Mouse (Mus musculus) olfactory bulb, adult 2 months (tissue): ENCODE data around the gene Tecpr1. TPM values are rescaled to one million over a fixed set of nuclear protein-coding genes. Genes with fewer than 3 reads are reported as not detected.

Source experiments
- H3K27ac ChIP-seq: fragments of 200-500 bp; 2 replicates; pipeline ENCODE4 v1.5.1; 2012; ENCODE audit warnings: low read depth, low read length; ENCODE audit not compliant: insufficient read depth
- H3K4me1 ChIP-seq: fragments of 200-500 bp; 2 replicates; pipeline ENCODE4 v1.6.1; 2012; ENCODE audit warnings: low read length; ENCODE audit not compliant: control insufficient read depth, insufficient read depth
- H3K4me3 ChIP-seq: fragments of 200-500 bp; 2 replicates; pipeline ENCODE4 v1.5.1; 2012; ENCODE audit warnings: mild to moderate bottlenecking, low read depth, low read length, moderate library complexity; ENCODE audit not compliant: insufficient read depth
- CTCF ChIP-seq: fragments of 200-500 bp; IDR thresholded peaks from 2 replicates; pipeline ENCODE4 v1.5.1; 2012; ENCODE audit warnings: low read depth, mild to moderate bottlenecking, low read length, moderate library complexity; ENCODE audit not compliant: insufficient read depth
- POLR2A ChIP-seq: fragments of 200-500 bp; IDR thresholded peaks from 2 replicates; pipeline ENCODE4 v1.6.1; 2012; ENCODE audit warnings: mild to moderate bottlenecking, low read depth, low read length, moderate library complexity; ENCODE audit not compliant: insufficient read depth
- WGBS: fragments of 180-500 bp; shearing (Covaris S2); methylation state at CpG from one replicate; pipeline ENCODE4 v1.1.7; 2018; 5-methylcytosine and 5-hydroxymethylcytosine counted together
- polyA plus RNA-seq: library from polyadenylated mRNA; stranded (reverse); fragments of >200 nt; gene quantifications from 2 replicates; pipeline ENCODE4 v1.2.4, GENCODE M21; 2012; ENCODE audit warnings: low replicate concordance; ENCODE audit not compliant: missing spikeins, insufficient read depth, insufficient read length

The Tecpr1 gene
- polyA plus RNA-seq, 1 experiment = 771 TPM

DNA sequence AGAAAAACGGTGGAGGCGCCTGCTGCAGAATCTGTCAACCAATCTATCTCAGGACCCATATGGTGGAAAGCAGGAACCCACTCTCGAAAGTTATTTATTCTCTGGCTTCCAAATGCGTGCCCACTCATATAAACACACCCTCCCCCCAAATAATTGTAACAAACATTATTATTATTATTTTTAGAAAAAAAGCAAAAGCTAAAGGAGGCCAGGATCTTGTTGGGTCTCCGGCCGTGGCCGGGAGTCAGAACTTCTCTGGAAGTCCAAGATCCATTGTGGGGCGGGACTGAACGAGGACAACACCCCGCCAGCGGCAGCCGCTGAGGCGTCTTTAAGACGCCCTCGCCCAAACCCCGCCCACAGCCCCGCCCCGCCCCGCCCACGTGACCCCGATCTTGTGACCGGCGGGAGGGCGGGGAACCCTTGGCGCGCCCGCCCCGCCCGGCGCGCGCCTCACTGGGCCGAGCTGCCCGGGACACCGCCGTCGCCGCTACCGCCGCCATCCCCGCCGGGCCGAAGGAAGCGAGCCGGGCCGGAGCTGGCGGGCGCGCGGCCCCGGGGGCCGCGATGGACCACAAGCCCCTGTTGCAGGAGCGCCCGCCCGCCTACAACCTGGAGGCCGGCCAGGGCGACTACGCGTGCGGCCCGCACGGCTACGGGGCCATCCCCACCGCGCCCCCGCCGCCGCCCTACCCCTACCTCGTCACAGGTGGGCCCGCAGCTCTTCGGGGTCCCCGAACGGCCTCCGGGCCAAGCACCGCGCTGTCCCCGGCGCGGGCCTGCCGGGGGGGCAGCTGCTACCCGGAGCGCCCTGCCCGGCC is 31.6 kb upstream of the Tecpr1 start:
- Histone ChIP-seq H3K27ac (no peak overlapping the region), H3K4me3 (peak overlapping the region; percentile 88), H3K4me1 (peaks cover 42% of the 10 kb centered on the region)
- 1% methylated on average over 60 of the region's 84 CpGs for WGBS
- TF ChIP-seq CTCF (no peak), POLR2A (peak; percentile 66)

DNA sequence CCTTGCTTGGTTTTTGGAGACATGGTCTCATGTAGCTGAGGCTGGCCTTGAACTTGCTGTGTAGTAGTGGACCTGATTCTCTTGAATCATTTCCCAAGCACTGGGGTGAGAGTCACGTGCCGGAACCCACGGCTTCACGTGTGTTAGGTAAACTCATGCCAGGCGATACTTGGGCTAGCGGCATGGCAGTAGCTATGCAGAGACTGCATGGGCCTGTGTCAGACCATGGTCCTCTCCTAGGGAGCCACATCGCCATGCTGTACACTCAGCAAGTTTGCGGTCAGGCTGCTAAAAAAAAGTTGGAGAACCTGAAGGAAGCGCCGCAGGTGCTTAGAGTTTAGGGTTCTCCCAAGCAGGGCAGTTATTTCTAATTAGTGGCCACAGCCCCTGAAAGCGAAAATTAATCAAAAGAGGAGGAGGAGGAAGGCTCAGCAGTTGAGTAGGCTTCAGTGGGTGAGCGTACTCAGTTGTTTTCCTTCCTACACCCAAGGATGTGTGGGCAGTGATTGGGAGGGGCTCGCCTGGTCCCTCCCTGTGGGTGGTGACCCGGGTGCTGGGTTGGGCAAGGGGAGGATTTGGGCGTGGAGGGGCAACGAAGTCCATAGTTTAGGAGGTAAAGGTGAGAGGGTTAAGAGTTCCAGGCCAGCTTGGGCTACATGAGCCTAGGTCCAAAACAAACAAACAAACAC is 30.9 kb upstream of the Tecpr1 start:
- peak overlapping the region; percentile 9 for H3K4me3 ChIP-seq
- TF ChIP-seq POLR2A = no peak
- TF ChIP-seq CTCF = no peak
- no peak overlapping the region for H3K27ac ChIP-seq
- 61% methylated on average over 16 of the region's 16 CpGs for WGBS
- peaks cover 37% of the 10 kb centered on the region for H3K4me1 ChIP-seq

DNA sequence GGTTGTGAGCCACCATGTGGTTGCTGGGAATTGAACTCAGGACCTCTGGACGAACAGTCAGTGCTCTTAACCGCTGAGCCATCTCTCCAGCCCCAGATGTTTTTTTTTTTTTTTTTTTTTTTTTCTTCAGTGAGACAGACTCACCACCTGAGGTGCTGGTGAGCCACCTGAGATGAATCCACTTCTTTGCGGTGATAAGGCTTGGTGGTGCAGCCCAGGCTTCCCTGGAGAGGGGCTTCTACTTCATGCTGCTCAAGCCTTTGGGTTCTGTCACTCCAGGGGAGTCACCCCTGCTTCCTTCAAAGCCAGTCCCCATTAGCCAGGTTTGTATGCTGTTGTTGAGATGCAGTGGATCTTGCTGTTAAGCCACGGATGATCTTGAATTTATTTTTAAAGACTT is 29.8 kb upstream of the Tecpr1 start:
- Histone ChIP-seq H3K4me1 (peaks cover 26% of the 10 kb centered on the region), H3K27ac (no peak overlapping the region), H3K4me3 (no peak overlapping the region)
- no peak for TF ChIP-seq CTCF
- no peak for TF ChIP-seq POLR2A
- WGBS = 82% methylated on average over 4 of the region's 4 CpGs

DNA sequence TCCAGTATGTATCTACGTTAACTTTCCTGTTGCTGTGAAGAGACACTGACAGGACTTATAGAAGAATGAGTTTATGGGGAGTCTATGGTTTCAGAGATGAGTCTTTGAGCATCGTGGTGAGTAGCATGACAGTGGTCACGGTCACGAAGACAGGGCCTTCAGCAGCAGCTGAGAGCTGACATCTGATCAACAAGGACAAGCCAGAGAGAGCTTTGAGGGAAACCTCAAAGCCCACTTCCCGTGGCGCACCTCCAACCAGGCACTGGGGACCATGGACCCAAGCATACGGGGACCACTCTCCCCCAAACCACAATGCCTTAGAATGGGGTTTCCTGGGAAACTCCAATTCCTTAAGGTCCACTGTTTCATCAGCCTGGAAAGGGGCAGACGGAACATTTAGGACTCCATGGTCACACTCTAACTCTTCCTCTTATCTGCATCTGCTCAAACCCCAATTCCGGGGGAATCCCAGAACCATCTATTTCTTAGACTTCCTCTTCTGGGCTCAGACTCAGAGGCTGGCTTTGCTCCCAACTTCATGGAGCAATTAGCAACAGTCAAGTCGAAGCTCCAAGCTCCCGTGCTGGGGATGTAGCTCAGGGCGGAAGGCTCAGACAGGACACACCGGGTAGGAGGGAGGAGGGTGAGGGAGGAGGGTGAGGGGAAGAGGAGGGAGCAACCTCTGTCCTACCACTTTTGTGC is 28.6 kb upstream of the Tecpr1 start:
- peaks cover 14% of the 10 kb centered on the region for H3K4me1 ChIP-seq
- H3K4me3 ChIP-seq = no peak overlapping the region
- no peak for TF ChIP-seq CTCF
- no peak for TF ChIP-seq POLR2A
- 77% methylated on average over 13 of the region's 13 CpGs for WGBS
- no peak overlapping the region for H3K27ac ChIP-seq

DNA sequence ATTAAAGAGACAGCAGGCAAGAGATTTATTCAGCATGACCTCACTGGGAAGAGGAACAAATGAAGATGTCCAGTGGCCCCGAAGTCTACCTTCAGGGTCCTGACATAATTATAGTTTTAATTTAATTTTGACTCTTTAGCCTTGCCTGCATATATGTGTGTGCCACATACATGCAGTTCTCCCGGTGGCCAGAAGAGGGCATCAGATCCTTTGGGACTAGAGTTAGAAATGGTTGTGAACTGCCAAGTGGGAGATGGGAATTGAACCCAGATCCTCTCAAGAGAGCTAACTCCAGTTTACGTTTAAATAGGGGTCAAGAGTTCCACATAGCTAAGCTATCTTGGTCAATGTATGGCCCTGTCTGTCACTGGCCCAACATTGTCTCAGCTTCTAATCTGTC is 26.5 kb upstream of the Tecpr1 start:
- WGBS = 84% methylated on average over 3 of the region's 3 CpGs

DNA sequence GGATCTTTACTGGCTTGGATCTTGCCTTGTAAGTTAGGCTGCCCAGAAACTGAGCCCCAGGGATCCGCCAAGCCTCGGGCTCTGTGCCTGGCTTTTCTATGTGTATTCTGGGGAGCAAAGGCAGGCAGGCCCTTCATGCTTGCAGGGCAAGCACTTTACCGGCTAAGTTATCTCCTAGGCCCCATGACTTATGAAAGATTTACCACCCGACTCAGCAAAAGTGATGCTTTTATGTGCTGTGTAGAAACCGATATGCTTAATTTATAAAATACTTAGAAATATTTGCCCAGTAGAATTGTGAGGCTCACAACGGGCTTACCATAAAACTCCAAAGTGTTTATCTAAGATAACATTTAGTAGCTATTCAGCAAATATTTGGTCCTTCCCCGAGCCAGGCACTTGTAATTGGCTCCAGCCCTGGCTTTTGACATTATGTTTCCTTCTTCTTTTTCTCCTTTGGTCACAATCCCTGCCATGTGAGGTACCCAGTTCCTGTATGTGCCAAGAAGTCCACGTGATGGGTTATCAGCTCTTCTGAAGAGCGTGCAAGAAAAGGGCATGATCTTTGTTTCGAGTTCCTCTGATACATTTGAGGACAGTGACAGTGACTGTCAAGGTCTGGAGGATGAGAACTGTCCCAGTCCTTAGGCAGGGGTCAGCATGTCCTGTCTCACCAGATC is 24.6 kb upstream of the Tecpr1 start:
- 84% methylated on average over 10 of the region's 10 CpGs for whole genome bisulfite sequencing
- Histone ChIP-seq H3K27ac (no peak overlapping the region), H3K4me1 (no peaks in the 10 kb centered on the region), H3K4me3 (no peak overlapping the region)
- TF ChIP-seq CTCF = no peak
- TF ChIP-seq POLR2A = no peak

More for the DNA sequence above, 26.5 kb upstream of the Tecpr1 start:
- H3K4me1 ChIP-seq = peaks cover 6% of the 10 kb centered on the region
- TF ChIP-seq POLR2A = no peak
- TF ChIP-seq CTCF = no peak
- no peak overlapping the region for H3K27ac ChIP-seq
- H3K4me3 ChIP-seq = no peak overlapping the region

DNA sequence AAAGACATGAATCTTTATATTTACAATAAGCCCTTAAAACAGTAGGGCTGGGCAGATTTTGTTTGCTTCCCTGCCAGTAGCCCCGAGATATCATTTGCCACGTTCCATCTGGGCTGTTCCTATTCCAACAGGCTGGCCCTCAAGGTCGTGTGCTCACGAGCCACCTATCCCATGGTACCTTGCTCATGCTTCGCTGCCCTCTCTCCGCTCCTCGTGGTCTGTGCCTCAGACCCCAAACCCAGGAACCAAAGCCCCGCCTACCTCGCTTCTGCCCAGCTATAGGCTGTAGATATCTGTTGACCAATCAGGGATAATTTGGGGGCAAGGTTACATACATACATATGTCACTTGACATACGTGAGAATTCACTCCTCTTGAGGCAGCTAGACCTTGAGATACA is 23.9 kb upstream of the Tecpr1 start:
- no peak for TF ChIP-seq CTCF
- TF ChIP-seq POLR2A = no peak
- Histone ChIP-seq H3K4me1 (no peaks in the 10 kb centered on the region), H3K4me3 (no peak overlapping the region), H3K27ac (no peak overlapping the region)
- 94% methylated on average over 10 of the region's 10 CpGs for WGBS

DNA sequence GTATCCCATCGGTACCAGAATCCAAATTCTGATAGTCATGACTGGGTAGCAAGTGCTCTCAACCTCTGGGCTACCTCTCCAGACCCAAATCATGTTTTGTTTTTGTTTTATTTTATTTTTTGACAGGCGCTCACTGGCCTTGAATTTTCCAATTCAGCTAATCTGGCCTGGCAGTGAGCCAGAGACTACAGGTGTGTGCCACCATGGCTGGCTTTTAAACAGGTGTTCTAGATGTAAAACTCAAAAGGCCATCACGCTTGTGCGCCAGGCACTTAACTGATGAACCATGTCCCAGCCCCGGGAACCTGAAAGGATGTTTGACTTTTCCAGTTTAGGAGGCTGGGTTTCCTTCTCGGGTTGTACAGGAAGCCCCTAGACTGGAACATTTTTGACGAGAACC is 23.3 kb upstream of the Tecpr1 start:
- TF ChIP-seq POLR2A (no peak), CTCF (no peak)
- no peaks in the 10 kb centered on the region for H3K4me1 ChIP-seq
- H3K27ac ChIP-seq = no peak overlapping the region
- WGBS = 83% methylated on average over 7 of the region's 7 CpGs
- H3K4me3 ChIP-seq = no peak overlapping the region
